Mouse (Mus musculus) neural tube, embryonic 14.5 days (tissue): ENCODE results near the gene Dapk3. TPM values are rescaled to one million over a fixed set of nuclear protein-coding genes. Genes with fewer than 3 reads are reported as not detected.
"Not testable (repeated sequence)": the region's sequence is repeated elsewhere in the genome, so short reads cannot be mapped to it uniquely, and the experiment has no call there.

Experiments
- ATAC-seq: fragments of 200-750 bp; cut with Nextera tagmentation; 2 replicates; pipeline ENCODE4 v1.8.0; 2017; ENCODE audit warnings: low read depth, mild to moderate bottlenecking, moderate TSS enrichment, moderate library complexity
- H3K27ac ChIP-seq: fragments of 300-500 bp; sonication (generic); 2 replicates; pipeline ENCODE4 v1.5.1; 2014; ENCODE audit warnings: low read depth, mild to moderate bottlenecking, control low read depth, low read length, moderate library complexity, mixed read lengths
- H3K27me3 ChIP-seq: fragments of 300-500 bp; sonication (generic); 2 replicates; pipeline ENCODE4 v1.6.1; 2014; ENCODE audit warnings: low read length; ENCODE audit not compliant: control insufficient read depth, insufficient read depth
- H3K36me3 ChIP-seq: fragments of 300-500 bp; sonication (generic); 2 replicates; pipeline ENCODE4 v1.6.1; 2014; ENCODE audit warnings: low read length, mixed read lengths; ENCODE audit not compliant: control insufficient read depth, insufficient read depth
- H3K4me1 ChIP-seq: fragments of 300-500 bp; sonication (generic); 2 replicates; pipeline ENCODE4 v1.6.1; 2014; ENCODE audit warnings: low read length; ENCODE audit not compliant: control insufficient read depth, insufficient read depth
- H3K4me2 ChIP-seq: fragments of 300-500 bp; sonication (generic); 2 replicates; pipeline ENCODE4 v1.6.1; 2014; ENCODE audit warnings: mild to moderate bottlenecking, low read depth, low read length, control low read depth
- H3K4me3 ChIP-seq: fragments of 300-500 bp; sonication (generic); 2 replicates; pipeline ENCODE4 v1.5.1; 2014; ENCODE audit warnings: low read depth, low read length, control low read depth, mixed read lengths
- H3K9ac ChIP-seq: fragments of 300-500 bp; sonication (generic); replicated peaks from 2 replicates; pipeline ENCODE4 v1.6.1; 2014; ENCODE audit warnings: low read depth, mild to moderate bottlenecking, control low read depth, low read length, mixed read lengths
- H3K9me3 ChIP-seq: fragments of 300-500 bp; sonication (generic); 2 replicates; pipeline ENCODE4 v1.6.1; 2016; ENCODE audit warnings: low read length; ENCODE audit not compliant: control insufficient read depth
- WGBS: fragments of 180-500 bp; shearing (Covaris S2); extraction: QIAGEN DNeasy Blood & Tissue Kit; methylation state at CpG from one replicate; pipeline ENCODE4 v1.1.7; 2014; 5-methylcytosine and 5-hydroxymethylcytosine counted together
- polyA plus RNA-seq: library from polyadenylated mRNA; unstranded; fragments of >200 nt; fragmentation: Nextera tagmentation; extraction: Ambion mirVana; gene quantifications from 2 replicates; pipeline ENCODE4 v1.2.1, GENCODE M21; 2014

Gene Dapk3
- polyA plus RNA-seq, 1 experiment from 2014 or later = 67.3 TPM

DNA sequence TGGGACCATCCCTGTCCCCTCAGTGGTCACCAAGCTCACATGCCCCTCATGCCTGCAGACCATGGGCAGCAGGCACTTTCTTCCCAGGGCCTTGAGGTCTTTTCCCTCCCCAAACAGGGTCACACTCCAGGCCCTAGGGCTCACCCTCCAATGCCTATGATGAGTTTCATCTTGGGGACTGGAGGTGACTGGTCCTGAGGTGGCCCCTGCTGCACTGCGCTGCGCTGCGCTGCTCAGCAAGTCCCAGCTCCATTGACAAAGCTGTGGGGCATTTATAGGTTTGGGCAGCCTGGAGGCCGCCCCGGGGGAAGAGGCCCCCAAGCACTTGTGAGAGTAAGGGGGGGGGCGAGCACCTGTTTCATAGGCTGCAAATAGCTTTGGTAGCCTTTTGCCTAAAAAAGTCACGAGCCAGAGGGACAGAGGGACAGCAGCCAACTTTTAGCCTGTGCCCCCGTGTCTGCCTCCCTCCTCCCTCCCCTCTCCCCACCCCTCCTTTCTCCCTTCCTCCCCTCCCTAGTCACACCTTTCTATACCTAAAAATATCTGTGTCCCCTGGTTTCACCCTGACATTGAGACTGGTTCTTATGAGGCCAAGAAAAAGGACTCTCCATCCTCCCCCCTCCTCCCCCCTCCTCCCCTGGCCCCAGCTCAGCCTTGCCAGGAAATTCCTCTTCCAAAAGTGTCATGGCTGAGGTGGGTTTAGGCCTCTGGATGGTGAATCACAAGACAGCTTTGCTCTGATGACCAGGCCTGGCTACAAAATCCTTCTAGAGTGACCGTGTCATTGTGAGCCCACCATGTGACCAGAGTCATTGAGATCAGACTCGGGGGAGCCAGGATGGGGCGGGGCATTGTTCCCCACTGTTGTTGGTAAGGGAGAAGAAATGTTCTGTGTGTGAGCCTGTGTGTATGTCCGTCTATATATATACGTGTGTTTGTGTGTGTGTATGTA lies 19.3 kb downstream of the Dapk3 start, which contains the start of gene Nmrk2:
Nmrk2 (minus strand) TSS at position 245 of the 952 bp plus-strand sequence.
- Histone ChIP-seq H3K4me3 (no peak within 1 kb of the TSS), H3K4me1 (no peaks in the 10 kb centered on the region), H3K36me3 (peaks cover 10% of the 10 kb centered on the region), H3K9me3 (no peaks in the 10 kb centered on the region), H3K27ac (no peak within 1 kb of the TSS), H3K9ac (no peak within 1 kb of the TSS), H3K4me2 (no peak within 1 kb of the TSS), H3K27me3 (no peaks in the 10 kb centered on the region)
- 63% methylated on average over 13 of the region's 13 CpGs for WGBS
- no peak for ATAC-seq

DNA sequence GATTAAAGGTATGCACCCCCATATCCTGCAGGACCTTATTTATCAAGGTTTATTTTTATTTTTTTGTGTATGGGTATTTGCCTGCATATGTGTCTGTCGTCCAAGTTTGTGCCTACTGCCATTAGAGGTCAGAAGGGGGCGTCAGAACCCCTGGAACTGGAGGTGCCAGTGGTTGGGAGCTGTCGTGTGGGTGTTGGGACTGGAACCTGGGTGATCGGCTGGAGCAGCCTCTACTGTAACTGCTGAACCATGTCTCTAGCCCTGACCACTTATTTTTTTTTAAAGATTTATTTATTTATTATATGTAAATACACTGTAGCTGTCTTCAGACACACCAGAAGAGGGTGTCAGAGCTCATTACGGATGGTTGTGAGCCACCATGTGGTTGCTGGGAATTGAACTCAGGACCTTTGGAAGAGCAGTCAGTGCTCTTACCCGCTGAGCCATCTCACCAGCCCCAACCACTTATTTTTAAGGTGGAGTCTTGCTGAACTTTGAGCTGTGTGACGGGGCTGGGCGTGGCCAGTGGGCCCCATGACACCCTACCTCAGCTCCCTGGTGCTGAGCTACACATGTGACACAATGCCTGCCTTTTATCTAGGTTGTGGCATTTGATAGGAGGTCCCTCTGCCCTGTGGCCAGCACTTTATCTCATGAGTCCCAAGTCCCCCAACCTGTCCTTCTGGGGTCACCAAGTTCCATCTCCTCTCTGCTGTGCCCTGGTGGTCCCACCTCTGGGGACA lies 20.3 kb downstream of the Dapk3 start:
- H3K4me3 ChIP-seq = no peak overlapping the region
- no peaks in the 10 kb centered on the region for H3K27me3 ChIP-seq
- H3K9ac ChIP-seq = no peak overlapping the region
- WGBS = 73% methylated on average over 8 of the region's 8 CpGs
- peaks cover 16% of the 10 kb centered on the region for H3K36me3 ChIP-seq
- no peak overlapping the region for H3K4me2 ChIP-seq
- no peaks in the 10 kb centered on the region for H3K4me1 ChIP-seq
- no peak for ATAC-seq
- no peaks in the 10 kb centered on the region for H3K9me3 ChIP-seq
- no peak overlapping the region for H3K27ac ChIP-seq

DNA sequence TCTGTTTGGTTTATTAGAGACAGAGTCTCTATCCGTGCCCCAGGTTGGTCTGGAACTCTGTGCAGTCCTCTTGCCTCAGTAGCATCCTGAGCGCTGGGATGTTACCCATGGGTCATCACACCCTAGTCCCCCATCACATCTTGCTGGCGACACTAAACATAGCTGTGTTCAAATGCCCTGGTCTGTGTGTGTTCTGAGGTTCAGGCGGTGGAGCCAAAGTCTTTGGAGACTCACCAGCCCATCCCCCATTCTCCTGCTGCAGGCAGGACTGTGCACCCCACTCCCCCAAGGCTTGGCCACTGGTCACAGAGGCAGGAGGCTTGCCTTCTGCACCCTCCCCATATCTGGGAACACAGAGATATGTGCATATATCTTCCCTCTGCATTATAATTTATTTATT lies 21.3 kb downstream of the Dapk3 start:
- 0 out of 2 replicates have a peak, but pooled peaks have one; percentile 9 for ATAC-seq
- Histone ChIP-seq H3K27ac (no peak overlapping the region), H3K4me1 (no peaks in the 10 kb centered on the region), H3K36me3 (peaks cover 25% of the 10 kb centered on the region), H3K4me3 (no peak overlapping the region), H3K9ac (0 out of 2 replicates have a peak overlapping the region, but pooled peaks have one; percentile 1), H3K9me3 (no peaks in the 10 kb centered on the region), H3K27me3 (no peaks in the 10 kb centered on the region), H3K4me2 (no peak overlapping the region)
- WGBS = 72% methylated on average over 4 of the region's 4 CpGs

DNA sequence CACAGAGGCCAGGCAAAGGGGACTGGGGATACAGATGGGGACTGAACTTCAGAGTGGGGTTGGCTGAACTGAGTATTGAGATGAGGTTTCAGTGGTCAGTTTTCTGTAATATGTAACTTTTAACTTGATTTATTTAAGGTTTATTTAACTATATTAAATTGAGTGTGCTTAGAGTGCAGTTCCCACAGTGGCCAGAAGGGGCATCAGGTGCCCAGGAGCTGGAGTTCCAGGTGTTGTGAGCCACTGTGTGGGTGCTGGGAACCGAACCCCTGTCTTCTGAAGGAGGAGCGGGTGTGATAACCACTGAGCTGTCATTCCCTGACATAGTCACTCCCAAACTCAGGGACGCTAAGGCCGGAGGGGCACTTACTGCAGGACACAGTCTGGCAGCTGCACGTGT lies 27.3 kb downstream of the Dapk3 start:
- Histone ChIP-seq H3K9me3 (no peaks in the 10 kb centered on the region), H3K4me3 (no peak overlapping the region), H3K4me2 (no peak overlapping the region), H3K27me3 (no peaks in the 10 kb centered on the region), H3K27ac (no peak overlapping the region), H3K36me3 (peaks cover 72% of the 10 kb centered on the region), H3K4me1 (no peaks in the 10 kb centered on the region), H3K9ac (no peak overlapping the region)
- no peak for ATAC-seq
- WGBS = 95% methylated on average over 5 of the region's 5 CpGs

DNA sequence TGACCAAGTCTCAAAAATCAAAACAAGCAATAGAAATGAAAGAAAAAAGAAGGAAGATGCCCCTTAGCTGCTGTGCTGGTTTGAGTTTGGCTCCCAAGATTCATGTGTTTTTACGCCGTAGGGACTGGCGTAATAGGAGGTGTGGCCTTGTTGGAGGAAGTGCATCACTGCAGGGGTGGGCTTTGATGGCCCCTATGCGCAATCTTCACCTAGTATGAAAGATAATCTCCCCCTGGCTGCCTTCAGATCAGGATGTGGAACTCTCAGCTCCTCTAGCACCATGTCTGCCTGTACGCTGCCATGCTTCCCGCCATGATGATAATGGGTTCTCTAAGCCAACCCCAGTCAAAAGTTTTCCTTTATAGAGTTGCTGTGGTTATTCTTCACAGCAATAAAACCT lies 33.5 kb downstream of the Dapk3 start:
- H3K4me3 ChIP-seq = no peak overlapping the region
- ATAC-seq = no peak
- no peaks in the 10 kb centered on the region for H3K27me3 ChIP-seq
- H3K4me2 ChIP-seq = no peak overlapping the region
- H3K36me3 ChIP-seq = peaks cover 55% of the 10 kb centered on the region
- no peaks in the 10 kb centered on the region for H3K4me1 ChIP-seq
- no peaks in the 10 kb centered on the region for H3K9me3 ChIP-seq
- no peak overlapping the region for H3K27ac ChIP-seq
- 86% methylated on average over 6 of the region's 6 CpGs for WGBS
- H3K9ac ChIP-seq = no peak overlapping the region

DNA sequence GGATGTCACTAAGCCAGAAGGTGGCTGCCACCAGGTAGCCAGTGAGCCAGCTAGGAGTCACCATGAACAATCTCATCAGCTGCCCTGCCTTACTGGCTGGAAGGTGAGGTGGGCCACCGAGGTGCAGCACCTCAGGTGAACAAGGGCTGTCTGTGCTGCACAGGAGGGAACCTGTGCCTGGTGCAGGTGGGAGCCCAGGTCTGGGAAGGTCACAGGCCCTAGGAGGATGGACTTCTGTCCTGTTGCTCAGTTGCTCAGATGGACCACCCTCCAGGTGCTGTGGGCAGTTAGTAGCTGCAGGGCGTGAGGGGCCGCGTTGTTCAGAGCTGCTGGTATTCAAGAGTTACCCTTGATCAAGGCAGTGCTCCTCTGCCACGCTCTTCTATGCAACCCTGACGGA lies 34.0 kb downstream of the Dapk3 start:
- Histone ChIP-seq H3K4me2 (no peak overlapping the region), H3K9ac (no peak overlapping the region), H3K27ac (no peak overlapping the region), H3K36me3 (peaks cover 57% of the 10 kb centered on the region), H3K27me3 (no peaks in the 10 kb centered on the region), H3K4me3 (no peak overlapping the region), H3K9me3 (no peaks in the 10 kb centered on the region), H3K4me1 (no peaks in the 10 kb centered on the region)
- no peak for ATAC-seq
- 89% methylated on average over 6 of the region's 6 CpGs for WGBS

DNA sequence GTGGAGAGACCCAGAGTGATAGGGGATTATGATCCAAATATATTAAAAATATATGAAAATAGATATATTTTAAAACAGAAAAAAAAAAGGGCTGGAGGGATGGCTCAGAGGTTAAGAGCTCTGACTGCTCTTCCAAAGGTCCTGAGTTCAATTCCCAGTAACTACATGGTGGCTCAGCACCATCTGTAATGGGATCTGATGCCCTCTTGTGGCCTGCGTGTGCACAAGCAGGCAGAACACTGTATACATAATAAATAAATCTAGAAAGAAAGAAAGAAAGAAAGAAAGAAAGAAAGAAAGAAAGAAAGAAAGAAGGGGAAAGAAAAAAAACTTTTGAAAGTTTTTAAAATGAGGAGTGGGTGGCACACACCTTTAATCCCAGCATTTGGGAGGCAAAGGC lies 34.5 kb downstream of the Dapk3 start:
- not testable (repeated sequence) for H3K9me3 ChIP-seq, ATAC-seq, H3K4me3 ChIP-seq, H3K4me1 ChIP-seq, H3K27me3 ChIP-seq, H3K9ac ChIP-seq, H3K4me2 ChIP-seq, H3K27ac ChIP-seq
- WGBS = 17% methylated on average over 1 of the region's 1 CpGs
- H3K36me3 ChIP-seq = peaks cover 55% of the 10 kb centered on the region

DNA sequence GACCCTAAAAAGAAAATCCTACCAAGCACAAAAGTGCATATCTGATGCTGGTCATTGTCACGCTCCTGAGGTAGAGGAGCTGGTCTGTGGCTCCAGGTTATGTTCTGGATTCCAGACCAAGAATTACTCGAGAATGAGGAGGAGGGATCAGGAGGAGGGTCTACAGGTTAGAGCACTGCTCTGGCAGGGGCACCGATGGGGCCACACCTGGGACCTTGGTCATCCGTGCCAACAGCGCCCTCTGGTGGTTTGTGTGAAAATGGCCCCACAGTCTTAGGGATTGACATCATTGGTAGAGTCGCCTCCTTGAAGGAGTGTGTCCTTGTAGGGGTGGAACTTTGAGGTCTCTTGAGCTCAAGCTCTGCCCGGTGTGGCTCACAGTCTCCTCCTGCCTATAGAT lies 35.2 kb downstream of the Dapk3 start:
- H3K9ac ChIP-seq = no peak overlapping the region
- 37% methylated on average over 7 of the region's 7 CpGs for WGBS
- H3K4me1 ChIP-seq = no peaks in the 10 kb centered on the region
- H3K27ac ChIP-seq = no peak overlapping the region
- H3K27me3 ChIP-seq = no peaks in the 10 kb centered on the region
- H3K9me3 ChIP-seq = no peaks in the 10 kb centered on the region
- H3K36me3 ChIP-seq = peaks cover 48% of the 10 kb centered on the region
- no peak overlapping the region for H3K4me3 ChIP-seq
- no peak overlapping the region for H3K4me2 ChIP-seq
- ATAC-seq = peak; percentile 60; the same call in 1 of the 2 replicates
